Mouse (Mus musculus) megakaryocyte, embryonic 14.5 days (primary cell): Measurements from ENCODE around the gene Prkaa1.

Experiments used
- FLI1 ChIP-seq: IDR thresholded peaks from 2 replicates; pipeline ENCODE4 v1.6.1; 2012; ENCODE audit warnings: low read length, inconsistent platforms, mixed read lengths
- GATA1 ChIP-seq: IDR thresholded peaks from 3 replicates; pipeline ENCODE4 v1.6.1; 2012; ENCODE audit warnings: mixed read lengths, low read length, inconsistent platforms, borderline replicate concordance

GRCm38 (mm10) chr15:5107686-5108654 lies 35.7 kb upstream of the Prkaa1 start, which contains the start of gene Card6:
- TF ChIP-seq GATA1 (no peak), FLI1 (no peak)
